In the genomic region with DNA sequence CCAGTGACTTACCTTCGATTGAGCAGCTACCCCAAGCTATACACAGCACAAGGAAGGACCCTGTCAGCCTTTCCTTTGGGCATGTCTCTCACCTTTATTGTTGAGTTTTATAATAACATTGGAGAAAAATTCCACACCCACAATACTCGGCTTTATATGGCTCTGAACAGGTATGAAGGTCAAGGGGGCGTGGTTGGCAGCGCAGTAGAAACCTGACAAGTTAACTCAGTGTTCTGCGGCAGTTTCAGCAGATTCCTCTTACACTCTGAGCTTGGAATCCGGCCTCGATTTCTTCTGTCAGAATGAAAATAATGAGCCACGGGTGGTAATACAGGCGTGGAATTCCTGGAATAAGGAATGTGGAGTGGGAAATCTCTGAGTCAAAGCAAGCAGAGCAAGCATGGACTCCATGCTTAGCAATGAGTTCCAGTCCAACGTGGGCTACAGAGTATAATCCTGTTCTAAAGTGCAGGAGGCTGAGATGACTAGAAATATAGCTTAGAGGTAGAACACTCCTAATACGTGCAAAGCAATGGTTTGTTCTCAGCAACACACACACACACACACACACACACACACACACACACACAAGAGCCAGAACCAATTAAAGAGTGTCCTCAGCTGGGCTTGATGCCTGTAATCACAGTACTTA, we compare ENCODE assay signal across 25 mouse cellular contexts. TPM values are rescaled to one million over a fixed set of nuclear protein-coding genes. Genes with fewer than 3 reads are reported as not detected.
DNase-seq lines count a peak whose midpoint lies in the region; ATAC-seq and TF ChIP-seq lines count a peak whose summit lies in the region.
"Had no signal": no experiment of that assay in that cellular context is flagged by ENCODE, and none has a peak within 500 bp of the region (broad histone marks: within the 10 kb centered on the region; RNA-seq: fewer than 3 reads in every experiment).

No protein-coding gene starts in this region.

- H3K9ac ChIP-seq in intestine, embryonic 15.5 days = no peak overlapping the region
- no peak overlapping the region for H3K9ac ChIP-seq in intestine, postnatal 0 days (ENCODE audit: low read depth, low read length)
- H3K9ac ChIP-seq in stomach, postnatal 0 days (ENCODE audit: low read length) = no peak overlapping the region
- H3K9ac ChIP-seq: embryonic facial prominence, embryonic 13.5 days; embryonic facial prominence, embryonic 15.5 days; forebrain, embryonic 12.5 days had no signal

- WGBS in intestine, embryonic 15.5 days = 58% methylated on average over 11 of the region's 11 CpGs
- WGBS in intestine, postnatal 0 days = 31% methylated on average over 11 of the region's 11 CpGs
- 44% methylated on average over 11 of the region's 11 CpGs for WGBS in stomach, postnatal 0 days

- H3K27ac ChIP-seq in intestine, embryonic 15.5 days = peak overlapping the region; percentile 24; the same call in 1 of the 2 replicates
- peak overlapping the region; percentile 50; the same call in 1 of the 2 replicates for H3K27ac ChIP-seq in intestine, postnatal 0 days (ENCODE audit: low read depth, low read length)
- no peak overlapping the region for H3K27ac ChIP-seq in stomach, postnatal 0 days (replicated peaks)
- H3K27ac ChIP-seq: embryonic facial prominence, embryonic 13.5 days; embryonic facial prominence, embryonic 15.5 days; forebrain, embryonic 10.5 days; forebrain, embryonic 12.5 days had no signal

- H3K4me2 ChIP-seq in intestine, embryonic 15.5 days (replicated peaks) = no peak overlapping the region
- H3K4me2 ChIP-seq in intestine, postnatal 0 days (replicated peaks; ENCODE audit: low read depth) = peak overlapping the region; percentile 43
- H3K4me2 ChIP-seq in stomach, postnatal 0 days (replicated peaks; ENCODE audit: low read depth) = no peak overlapping the region
- H3K4me2 ChIP-seq: embryonic facial prominence, embryonic 13.5 days; embryonic facial prominence, embryonic 15.5 days; forebrain, embryonic 12.5 days had no signal

- H3K27me3 ChIP-seq in intestine, embryonic 15.5 days (replicated peaks) = no peaks in the 10 kb centered on the region
- no peaks in the 10 kb centered on the region for H3K27me3 ChIP-seq in intestine, postnatal 0 days (replicated peaks; ENCODE audit: control insufficient read depth, insufficient read depth, low read length)
- H3K27me3 ChIP-seq in stomach, postnatal 0 days (ENCODE audit: control insufficient read depth, insufficient read depth, low read length) = no peaks in the 10 kb centered on the region
- H3K27me3 ChIP-seq: embryonic facial prominence, embryonic 13.5 days; embryonic facial prominence, embryonic 15.5 days; forebrain, embryonic 12.5 days had no signal

- TF ChIP-seq CTCF in intestine, postnatal 0 days (IDR thresholded peaks at IDR 0.05; ENCODE audit: low read depth) = no peak
- TF ChIP-seq CTCF in stomach, postnatal 0 days (IDR thresholded peaks at IDR 0.05; ENCODE audit: low read depth) = no peak

- H3K36me3 ChIP-seq in intestine, embryonic 15.5 days = no peaks in the 10 kb centered on the region
- H3K36me3 ChIP-seq in intestine, postnatal 0 days (ENCODE audit: control insufficient read depth, insufficient read depth) = no peaks in the 10 kb centered on the region
- H3K36me3 ChIP-seq in stomach, postnatal 0 days (ENCODE audit: control insufficient read depth, insufficient read depth, low read length) = no peaks in the 10 kb centered on the region
- H3K36me3 ChIP-seq: embryonic facial prominence, embryonic 13.5 days; embryonic facial prominence, embryonic 15.5 days; forebrain, embryonic 10.5 days; forebrain, embryonic 12.5 days had no signal

- peak; percentile 88 for ATAC-seq in intestine, embryonic 15.5 days
- ATAC-seq in intestine, postnatal 0 days = peak; percentile 77
- no peak for ATAC-seq in stomach, postnatal 0 days (ENCODE audit: low FRiP score, low TSS enrichment)
- no peak for ATAC-seq in megakaryocyte progenitor cell, adult 5-6 weeks (replicated peaks; ENCODE audit: poor library complexity)
- ATAC-seq: forebrain, embryonic 14.5 days; forebrain, embryonic 16.5 days had no signal

- H3K9me3 ChIP-seq in intestine, embryonic 15.5 days = no peaks in the 10 kb centered on the region
- H3K9me3 ChIP-seq in intestine, postnatal 0 days (ENCODE audit: control insufficient read depth) = no peaks in the 10 kb centered on the region
- no peaks in the 10 kb centered on the region for H3K9me3 ChIP-seq in stomach, postnatal 0 days (ENCODE audit: control insufficient read depth, low read length)
- H3K9me3 ChIP-seq: embryonic facial prominence, embryonic 13.5 days; embryonic facial prominence, embryonic 15.5 days; forebrain, embryonic 10.5 days; forebrain, embryonic 12.5 days had no signal

- no peak overlapping the region for H3K4me3 ChIP-seq in intestine, embryonic 15.5 days (replicated peaks)
- 0 out of 2 replicates have a peak overlapping the region, but pooled peaks have one; percentile 9 for H3K4me3 ChIP-seq in intestine, postnatal 0 days (ENCODE audit: low read depth, low read length)
- no peak overlapping the region for H3K4me3 ChIP-seq in stomach, postnatal 0 days (ENCODE audit: low read depth, low read length)
- H3K4me3 ChIP-seq: embryonic facial prominence, embryonic 13.5 days; embryonic facial prominence, embryonic 15.5 days; erythroblast, embryonic 14.5 days; forebrain, embryonic 10.5 days; forebrain, embryonic 12.5 days had no signal

- TF ChIP-seq EP300 in stomach, postnatal 0 days (optimal IDR thresholded peaks at IDR 0.05) = no peak

- peak; percentile 26 for DNase-seq in ZHBTc4 (ENCODE audit: low read depth, low spot score)
- peak; percentile 38 for DNase-seq in stomach, postnatal 0 days (ENCODE audit: low spot score)
- no peak for DNase-seq in kidney, postnatal 10 days
- no peak for DNase-seq in cerebellum, adult 11 months
- DNase-seq in lung, postnatal 14 days = no peak
- DNase-seq: adrenal gland, adult 2 months; adrenal gland, postnatal 14 days; adrenal gland, postnatal 36 days; cerebellum, adult 18-20 months; cerebellum, adult 8-10 months; cerebellum, adult 9-11 months; cerebellum, postnatal 14 days; cerebellum, postnatal 36 days; embryo, embryonic 11 days had no signal

- H3K4me1 ChIP-seq in intestine, embryonic 15.5 days (replicated peaks) = no peaks in the 10 kb centered on the region
- H3K4me1 ChIP-seq in intestine, postnatal 0 days (replicated peaks; ENCODE audit: control insufficient read depth, insufficient read depth, low read length) = peaks cover 4% of the 10 kb centered on the region; the same call in 1 of the 2 replicates
- H3K4me1 ChIP-seq in stomach, postnatal 0 days (replicated peaks; ENCODE audit: control insufficient read depth, insufficient read depth) = no peaks in the 10 kb centered on the region
- H3K4me1 ChIP-seq: embryonic facial prominence, embryonic 13.5 days had no signal

RNA-seq across cellular contexts. Expression of a gene that starts 22.5 kb away (rescaled TPM):
- 1,458 and 1,499 TPM in 2 replicates for polyA plus RNA-seq in intestine, embryonic 15.5 days (2015; fragmentation: Nextera tagmentation; extraction: Ambion mirVana)
- 1,181 and 1,228 TPM in 2 replicates for polyA plus RNA-seq in intestine, postnatal 0 days (2015; fragmentation: Nextera tagmentation; extraction: Ambion mirVana)
- 1,661 and 1,706 TPM in 2 replicates for polyA plus RNA-seq in stomach, postnatal 0 days (2015; fragmentation: Nextera tagmentation; extraction: Ambion mirVana)
- 3,216 and 3,430 TPM in 2 replicates for total RNA-seq in megakaryocyte progenitor cell, adult 5-6 weeks (2015)
- total RNA-seq in megakaryocyte progenitor cell, adult 5-6 weeks (2017) = 4,924 and 5,654 TPM in 2 replicates

RNA-seq across cellular contexts. Expression of a gene that starts 22.5 kb away (rescaled TPM):
- polyA plus RNA-seq in intestine, embryonic 15.5 days (2015; fragmentation: Nextera tagmentation; extraction: Ambion mirVana) = 23.1 and 23.5 TPM in 2 replicates
- polyA plus RNA-seq in intestine, postnatal 0 days (2015; fragmentation: Nextera tagmentation; extraction: Ambion mirVana) = 22.7 and 23.1 TPM in 2 replicates
- 17.8 and 18.2 TPM in 2 replicates for polyA plus RNA-seq in stomach, postnatal 0 days (2015; fragmentation: Nextera tagmentation; extraction: Ambion mirVana)
- total RNA-seq in megakaryocyte progenitor cell, adult 5-6 weeks (2015) = 0.61 and 1.4 TPM in 2 replicates
- 1.2 and 1.6 TPM in 2 replicates for total RNA-seq in megakaryocyte progenitor cell, adult 5-6 weeks (2017)

RNA-seq across cellular contexts. Expression of a gene that starts 40.4 kb away (rescaled TPM):
- polyA plus RNA-seq in intestine, embryonic 15.5 days (2015; fragmentation: Nextera tagmentation; extraction: Ambion mirVana) = 111 and 113 TPM in 2 replicates
- 169 and 172 TPM in 2 replicates for polyA plus RNA-seq in intestine, postnatal 0 days (2015; fragmentation: Nextera tagmentation; extraction: Ambion mirVana)
- polyA plus RNA-seq in stomach, postnatal 0 days (2015; fragmentation: Nextera tagmentation; extraction: Ambion mirVana) = 131 TPM in 2 replicates
- total RNA-seq in megakaryocyte progenitor cell, adult 5-6 weeks (2015) = 91.6 and 102 TPM in 2 replicates
- 43.1 and 48.6 TPM in 2 replicates for total RNA-seq in megakaryocyte progenitor cell, adult 5-6 weeks (2017)

RNA-seq across cellular contexts. Expression of a gene that starts 52.3 kb away (rescaled TPM):
- 10.7 and 14.5 TPM in 2 replicates for polyA plus RNA-seq in intestine, embryonic 15.5 days (2015; fragmentation: Nextera tagmentation; extraction: Ambion mirVana)
- 7.5 and 8.6 TPM in 2 replicates for polyA plus RNA-seq in intestine, postnatal 0 days (2015; fragmentation: Nextera tagmentation; extraction: Ambion mirVana)
- 41.9 TPM in 2 replicates for polyA plus RNA-seq in stomach, postnatal 0 days (2015; fragmentation: Nextera tagmentation; extraction: Ambion mirVana)
- 0.39 TPM in 1 of 2 replicates, not detected in the other for total RNA-seq in megakaryocyte progenitor cell, adult 5-6 weeks (2015)
- not detected in 2 replicates for total RNA-seq in megakaryocyte progenitor cell, adult 5-6 weeks (2017)
- total RNA-seq: common myeloid progenitor, adult 5-6 weeks had no signal
- polyA plus RNA-seq: erythroblast, embryonic 14.5 days had no signal

RNA-seq across cellular contexts. Expression of a gene that starts 57.0 kb away (rescaled TPM):
- polyA plus RNA-seq in intestine, embryonic 15.5 days (2015; fragmentation: Nextera tagmentation; extraction: Ambion mirVana) = 114 and 119 TPM in 2 replicates
- polyA plus RNA-seq in intestine, postnatal 0 days (2015; fragmentation: Nextera tagmentation; extraction: Ambion mirVana) = 153 and 158 TPM in 2 replicates
- 95.4 and 102 TPM in 2 replicates for polyA plus RNA-seq in stomach, postnatal 0 days (2015; fragmentation: Nextera tagmentation; extraction: Ambion mirVana)
- 15.6 and 19.5 TPM in 2 replicates for total RNA-seq in megakaryocyte progenitor cell, adult 5-6 weeks (2015)
- total RNA-seq in megakaryocyte progenitor cell, adult 5-6 weeks (2017) = 31.4 and 41.2 TPM in 2 replicates

Comparison
In these comparisons a context has a peak if more than half of its experiments do, and no peak if none do; other contexts are left out.
1. DNase-seq: peak in ZHBTc4 (single experiment) and stomach, postnatal 0 days (single experiment); none in kidney, postnatal 10 days (single experiment), cerebellum, adult 11 months (single experiment) and lung, postnatal 14 days (single experiment).
2. ATAC-seq: peak in intestine, embryonic 15.5 days (single experiment) and intestine, postnatal 0 days (single experiment); none in stomach, postnatal 0 days (single experiment) and megakaryocyte progenitor cell, adult 5-6 weeks (single experiment).